Mouse (Mus musculus): ENCODE measurements around the gene Kremen2.
A peak's percentile ranks its signal among the peaks of the same experiment; 100 is the strongest.

Gene Kremen2

DNA sequence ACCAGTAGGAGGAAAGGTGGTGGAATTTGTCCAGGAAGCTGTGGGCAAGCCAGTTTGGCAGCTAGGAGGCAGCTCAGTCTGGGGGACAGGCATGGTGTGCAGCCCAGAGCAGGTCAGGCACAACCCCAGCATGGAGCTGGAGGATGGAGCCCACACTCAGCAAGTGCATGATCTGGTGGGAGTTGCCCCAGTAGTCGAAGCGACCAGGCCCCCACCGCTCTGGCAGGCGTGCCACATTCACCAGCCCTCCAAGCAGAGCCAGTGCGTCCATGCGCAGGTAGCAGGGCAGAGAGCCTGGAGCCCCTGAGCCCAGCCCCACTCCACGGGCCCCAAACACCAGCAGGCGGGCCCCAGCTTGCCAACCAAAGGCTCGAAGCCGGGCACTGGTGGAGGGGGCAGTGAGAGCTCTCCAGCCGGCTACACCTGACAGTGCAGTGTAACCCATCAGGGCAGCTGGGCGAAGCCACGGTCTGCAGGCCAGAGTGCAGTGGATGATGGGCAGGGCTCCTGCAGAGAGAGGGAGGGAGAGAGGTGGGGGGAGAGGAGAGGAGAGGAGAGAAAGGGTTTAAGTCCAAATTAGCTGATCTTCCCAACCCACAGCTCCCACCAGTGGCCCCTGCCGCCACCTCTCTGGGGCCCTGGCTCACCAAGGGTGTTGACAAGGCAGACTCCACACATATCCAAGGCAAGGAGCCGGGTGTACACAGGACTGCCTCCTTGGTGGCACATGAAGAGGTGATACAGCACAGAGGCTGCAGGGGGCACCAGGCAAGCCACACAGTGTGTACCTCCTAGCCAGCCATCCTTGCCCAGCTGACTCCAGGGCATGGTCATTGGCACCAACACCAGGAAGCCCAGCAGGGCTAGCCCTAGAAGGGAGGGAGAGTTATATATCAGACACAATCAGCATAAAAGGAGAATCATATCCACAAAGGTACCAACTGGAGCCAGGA, 7.9 kb downstream of the Kremen2 start:
- DNase-seq (ENCODE audit: low read depth, low spot score), result peak; percentile 51

DNA sequence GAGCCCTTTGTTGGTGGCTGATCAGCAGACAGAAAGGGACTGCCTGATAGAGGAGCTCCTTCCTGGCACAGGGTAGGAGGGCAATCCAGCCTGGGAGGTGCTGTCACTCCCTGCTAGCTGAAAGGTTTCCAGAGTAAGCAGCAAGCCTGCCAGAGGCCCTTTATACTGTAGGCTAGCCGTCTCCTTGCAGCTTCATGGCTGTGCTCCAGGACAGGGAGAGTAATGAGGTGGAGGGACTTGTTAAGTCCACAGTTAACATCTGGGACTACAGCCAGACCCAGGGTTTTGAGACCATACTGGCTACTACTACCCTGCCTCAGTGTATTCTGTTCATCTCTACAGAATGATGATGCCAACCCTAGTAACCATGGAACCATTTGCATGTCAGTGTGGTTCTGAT, 11.3 kb downstream of the Kremen2 start:
- DNase-seq (ENCODE audit: low read depth, low spot score), result no peak

DNA sequence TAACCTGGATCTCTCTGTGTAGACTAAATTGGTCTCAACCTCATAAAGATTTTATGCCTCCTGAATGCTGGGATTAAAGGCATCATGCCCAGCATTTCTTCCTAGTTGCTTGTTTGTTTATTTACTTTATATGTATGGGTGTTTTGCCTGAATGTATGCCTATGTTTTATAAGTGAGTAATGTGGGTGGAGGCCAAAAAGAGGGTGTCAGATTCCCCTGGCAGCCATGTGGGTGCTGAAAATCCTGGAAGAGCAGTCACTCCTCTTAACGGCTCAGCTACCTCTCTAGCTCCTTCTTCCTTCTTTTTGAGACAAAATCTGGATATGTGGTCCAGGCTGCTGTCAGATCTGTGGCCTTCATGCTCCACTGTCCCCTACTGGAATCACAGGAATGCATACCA, 15.2 kb downstream of the Kremen2 start:
- DNase-seq (ENCODE audit: low read depth, low spot score), result no peak

GRCm38 (mm10) chr17:23726758-23727142, 18.9 kb downstream of the Kremen2 start:
- DNase-seq (ENCODE audit: low read depth, low spot score), result peak; percentile 93

GRCm38 (mm10) chr17:23725999-23726757, 19.5 kb downstream of the Kremen2 start, which contains the start of gene Pkmyt1:
Pkmyt1 (plus strand) TSS chr17:23726336.
- DNase-seq (ENCODE audit: low read depth, low spot score), result peak; percentile 97

- no peak for DNase-seq (ENCODE audit: low read depth, low spot score)
These were observed 20.2 kb downstream of the Kremen2 start for GRCm38 (mm10) chr17:23725477-23725876.

- DNase-seq (ENCODE audit: low read depth, low spot score), result no peak
These were observed 23.1 kb downstream of the Kremen2 start, which contains the start of gene 1520401A03Rik for GRCm38 (mm10) chr17:23722376-23723125. 1520401A03Rik (minus strand) TSS chr17:23722783.

DNA sequence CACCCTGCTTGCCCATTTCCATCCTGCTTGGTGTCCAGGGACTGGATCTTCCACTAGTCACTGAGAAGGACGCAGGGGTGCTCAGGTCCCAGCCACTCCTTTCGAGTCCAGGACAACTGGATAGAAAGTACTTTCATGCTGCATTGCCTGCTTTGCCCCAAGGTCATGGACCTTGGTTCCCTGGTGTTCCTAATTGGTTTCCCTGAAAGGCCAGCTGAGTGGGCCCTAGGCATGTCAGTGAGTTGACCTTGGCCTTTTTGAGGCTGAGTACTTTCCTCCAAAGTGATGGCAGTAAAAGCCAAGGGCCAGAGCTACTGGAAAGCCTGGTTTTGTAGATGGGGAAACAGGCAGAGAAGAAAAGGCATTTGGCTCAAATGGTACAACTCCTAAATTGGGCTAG, 23.7 kb downstream of the Kremen2 start:
- DNase-seq (ENCODE audit: low read depth, low spot score), result no peak

DNA sequence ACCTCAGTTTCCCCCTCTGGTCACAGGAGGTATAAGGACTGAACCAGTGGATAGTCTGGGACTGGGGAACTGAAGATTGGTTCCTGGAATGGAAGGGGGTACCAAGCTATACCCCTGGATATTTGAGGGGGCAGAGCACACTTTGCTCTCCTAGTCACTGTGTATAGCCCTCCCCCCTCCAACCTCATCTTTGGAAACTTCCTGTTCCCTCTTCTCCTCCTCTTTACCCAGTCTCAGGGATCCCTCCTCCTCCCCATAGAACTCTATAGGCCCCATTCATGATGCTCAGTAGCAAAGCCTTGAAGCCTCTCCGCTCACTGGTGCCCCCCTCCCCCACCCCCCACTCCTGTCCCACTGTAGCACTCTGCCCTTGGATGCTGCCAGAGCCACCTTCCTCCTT, 26.2 kb downstream of the Kremen2 start:
- DNase-seq (ENCODE audit: low read depth, low spot score), result no peak

DNA sequence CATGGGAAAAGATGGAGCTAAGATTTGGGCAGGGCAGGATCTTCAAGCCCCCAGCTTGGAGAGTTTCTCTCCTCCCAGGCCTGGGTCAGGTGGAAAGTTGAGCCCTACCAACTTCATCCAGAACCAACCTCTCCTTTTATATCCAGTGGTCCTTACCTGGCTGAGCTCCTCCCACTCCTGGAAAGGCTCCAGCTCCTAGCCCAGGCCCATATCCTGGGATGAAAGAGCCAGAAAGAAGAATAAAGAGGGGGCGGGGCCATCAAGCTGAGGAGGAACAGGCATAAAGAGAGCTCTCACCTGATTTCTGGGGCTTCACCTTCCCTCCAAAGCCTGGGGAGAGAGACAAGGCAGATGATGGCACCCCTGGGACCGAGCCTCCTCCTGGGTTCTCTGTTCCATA, 28.6 kb downstream of the Kremen2 start:
- no peak for DNase-seq (ENCODE audit: low read depth, low spot score)

- DNase-seq (ENCODE audit: low read depth, low spot score), result peak; percentile 88
These were observed 39.4 kb downstream of the Kremen2 start for GRCm38 (mm10) chr17:23706212-23706611.

- no peak for DNase-seq (ENCODE audit: low read depth, low spot score)
These were observed 40.0 kb downstream of the Kremen2 start for GRCm38 (mm10) chr17:23705525-23706104.

DNA sequence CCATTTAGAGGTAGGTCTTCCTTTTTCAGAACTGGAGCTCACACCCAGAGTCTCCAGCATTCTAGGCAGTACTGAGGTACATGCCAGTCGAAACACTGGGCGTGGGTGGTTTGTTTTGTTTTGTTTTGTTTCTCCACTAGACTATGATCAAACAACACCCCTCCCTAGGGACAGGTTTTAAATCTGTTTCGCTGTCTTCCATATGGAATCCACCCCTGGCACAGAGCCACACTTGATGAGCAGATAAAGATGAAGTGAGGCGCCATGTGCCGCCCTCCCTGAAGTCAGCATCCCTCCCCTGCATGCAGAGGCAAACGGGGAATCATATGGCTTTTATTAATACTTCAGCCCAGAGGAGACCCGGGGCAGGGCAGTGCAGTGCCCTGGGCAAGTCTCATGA, 40.9 kb downstream of the Kremen2 start:
- peak; percentile 60 for DNase-seq (ENCODE audit: low read depth, low spot score)

GRCm38 (mm10) chr17:23703301-23703700, 42.3 kb downstream of the Kremen2 start:
- DNase-seq (ENCODE audit: low read depth, low spot score), result peak; percentile 47

DNA sequence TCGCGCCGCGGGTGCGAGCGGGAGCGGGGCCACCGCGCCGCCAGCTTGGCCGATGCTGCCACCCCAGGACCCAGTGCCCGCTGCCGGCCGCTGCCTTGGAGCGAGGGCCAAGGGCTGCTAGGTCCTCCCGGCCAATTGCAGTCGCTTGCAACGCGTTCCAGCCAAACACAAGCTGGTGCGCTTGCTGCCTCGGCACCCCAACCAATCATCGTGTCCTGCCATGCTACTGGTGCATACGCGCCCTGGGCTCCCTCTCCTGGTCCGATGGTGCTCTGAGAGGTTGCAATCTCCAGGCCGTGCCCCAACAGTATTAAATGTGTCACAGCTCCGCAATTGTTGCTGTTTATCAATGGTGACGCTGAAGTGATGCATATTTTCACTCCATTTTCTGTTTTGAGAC, 45.6 kb downstream of the Kremen2 start:
- peak; percentile 99 for DNase-seq (ENCODE audit: low read depth, low spot score)

- DNase-seq (ENCODE audit: low read depth, low spot score), result peak; percentile 51
These were observed 46.2 kb downstream of the Kremen2 start for GRCm38 (mm10) chr17:23699131-23700077.

- DNase-seq (ENCODE audit: low read depth, low spot score), result no peak
These were observed 49.8 kb downstream of the Kremen2 start for GRCm38 (mm10) chr17:23695801-23696200.

DNA sequence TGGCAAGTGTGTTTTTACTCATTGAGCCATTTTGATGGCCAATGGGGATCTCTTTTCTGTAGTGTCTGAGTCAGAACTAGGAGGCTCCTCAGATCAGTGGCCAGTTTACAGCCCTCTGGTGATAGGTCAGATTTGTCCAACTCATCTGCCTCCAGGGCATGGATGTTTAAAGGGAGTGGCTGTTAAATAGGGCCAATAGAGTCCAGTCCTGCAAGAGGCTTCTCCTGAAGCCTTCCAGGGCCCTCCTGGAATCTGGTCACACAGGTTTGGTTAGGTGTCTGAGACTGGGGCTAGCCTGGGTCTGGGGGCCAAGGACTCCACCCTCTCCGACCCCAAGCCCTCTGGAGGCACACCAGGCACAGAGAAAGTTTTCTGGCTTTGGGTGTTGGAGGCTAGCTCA, 51.1 kb downstream of the Kremen2 start:
- DNase-seq (ENCODE audit: low read depth, low spot score), result no peak
